Mouse (Mus musculus): ENCODE data around the gene Capns1. TPM values are rescaled to one million over a fixed set of nuclear protein-coding genes. Genes with fewer than 3 reads are reported as not detected.

The Capns1 gene
- polyA plus RNA-seq, 1 experiment from 2014 or later: 71.7 TPM

DNA sequence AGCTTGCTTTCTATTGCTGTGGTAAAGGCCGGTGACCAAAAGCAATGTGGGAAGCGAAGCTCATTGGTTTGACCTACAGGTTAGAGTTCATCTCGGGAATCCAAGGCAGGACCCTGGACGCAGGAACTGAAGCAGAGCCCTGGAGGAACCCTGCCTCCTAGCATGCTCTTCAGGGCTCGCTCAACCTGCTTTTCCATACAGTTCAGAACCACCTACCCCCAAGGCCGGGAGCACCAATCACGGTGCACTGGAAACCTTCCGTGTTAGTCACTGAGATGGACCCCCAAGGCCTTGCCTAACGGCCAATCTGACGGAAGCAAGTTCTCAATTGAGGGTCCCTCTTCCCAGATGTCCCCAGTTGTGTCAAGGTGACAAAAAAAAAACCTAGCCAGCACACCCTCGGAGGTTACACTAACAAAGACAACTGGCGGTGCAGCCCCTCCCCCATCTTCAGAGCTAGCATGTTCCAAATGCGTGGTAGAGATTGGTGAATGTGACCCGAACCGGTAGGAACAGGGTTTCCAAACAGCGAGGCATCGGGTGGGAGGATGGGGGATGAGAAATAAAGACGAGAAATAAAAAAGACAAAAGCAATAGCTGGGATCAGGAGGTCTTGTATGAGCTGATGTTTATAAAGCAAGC, 1.0 kb upstream of the Capns1 start:
- Histone ChIP-seq H3K9me3 (replicated peaks; ENCODE audit: control insufficient read depth, low read length) (no peaks in the 10 kb centered on the region), H3K27ac (ENCODE audit: low read depth, low read length) (no peak overlapping the region), H3K4me3 (ENCODE audit: low read depth, low read length) (no peak overlapping the region), H3K36me3 (ENCODE audit: control insufficient read depth, insufficient read depth, low read length) (no peaks in the 10 kb centered on the region), H3K27me3 (ENCODE audit: control insufficient read depth, insufficient read depth, low read length) (no peaks in the 10 kb centered on the region), H3K4me1 (ENCODE audit: control insufficient read depth, insufficient read depth, low read length) (peaks cover 10% of the 10 kb centered on the region; the same call in 1 of the 2 replicates), H3K4me2 (no peak overlapping the region), H3K9ac (ENCODE audit: low read depth, low read length) (no peak overlapping the region)
- ATAC-seq (replicated peaks; ENCODE audit: insufficient number of reproducible peaks, low FRiP score, low TSS enrichment): no peak
- WGBS (ENCODE audit: insufficient replicate concordance): 67% methylated on average over 18 of the region's 18 CpGs

DNA sequence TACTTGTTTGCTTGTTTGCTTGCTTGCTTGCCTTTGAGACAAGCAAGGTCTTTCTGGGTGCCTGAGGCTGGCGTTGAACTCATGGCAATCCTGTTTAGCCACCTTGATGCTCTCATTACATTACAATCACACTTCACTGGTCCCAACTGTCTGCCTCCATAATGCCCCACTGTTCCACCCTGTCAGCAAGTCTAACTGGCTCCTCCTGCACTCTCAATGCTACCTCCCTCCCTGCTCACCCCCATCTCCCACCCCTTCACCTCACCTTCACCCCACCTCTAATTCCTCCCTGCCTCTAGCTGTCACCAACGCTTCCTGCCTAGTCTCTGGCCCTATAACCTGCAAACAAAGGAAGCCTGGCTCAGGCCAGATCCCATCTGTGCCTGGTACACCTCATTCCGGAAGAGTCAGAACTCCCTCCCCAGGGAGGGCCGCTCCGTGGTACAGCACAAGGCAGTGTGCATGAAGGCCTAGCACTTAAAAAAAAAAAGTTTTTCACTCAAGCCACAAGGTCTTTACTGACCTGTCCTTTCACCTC, 950 bp downstream of the Capns1 start:
- WGBS (ENCODE audit: insufficient replicate concordance): 57% methylated on average over 5 of the region's 5 CpGs
- Histone ChIP-seq H3K9ac (ENCODE audit: low read depth, low read length) (no peak overlapping the region), H3K4me1 (ENCODE audit: control insufficient read depth, insufficient read depth, low read length) (peaks cover 14% of the 10 kb centered on the region), H3K27ac (ENCODE audit: low read depth, low read length) (no peak overlapping the region), H3K36me3 (ENCODE audit: control insufficient read depth, insufficient read depth, low read length) (no peaks in the 10 kb centered on the region), H3K4me2 (no peak overlapping the region), H3K9me3 (replicated peaks; ENCODE audit: control insufficient read depth, low read length) (no peaks in the 10 kb centered on the region), H3K4me3 (ENCODE audit: low read depth, low read length) (no peak overlapping the region), H3K27me3 (ENCODE audit: control insufficient read depth, insufficient read depth, low read length) (no peaks in the 10 kb centered on the region)
- ATAC-seq (replicated peaks; ENCODE audit: insufficient number of reproducible peaks, low FRiP score, low TSS enrichment): no peak

DNA sequence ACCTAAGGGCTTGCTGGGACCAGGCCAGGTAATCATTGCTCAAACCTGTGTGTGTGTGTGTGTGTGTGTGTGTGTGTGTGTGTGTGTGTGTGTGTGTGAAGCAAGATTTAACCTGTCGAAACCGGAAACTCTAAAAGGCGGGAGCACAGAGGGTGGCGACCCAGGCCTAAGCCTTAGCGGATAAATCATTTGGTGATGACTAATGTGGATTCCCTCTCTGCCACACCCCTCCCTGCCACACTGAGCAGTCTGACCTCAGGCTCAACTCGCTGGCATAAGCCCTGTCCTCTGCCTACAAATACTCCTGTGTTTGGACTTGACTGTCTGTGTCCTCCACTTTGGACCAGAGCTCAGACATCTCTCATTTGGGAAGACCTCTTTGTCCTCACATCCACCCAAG, 2.4 kb downstream of the Capns1 start:
- H3K36me3 ChIP-seq (ENCODE audit: control insufficient read depth, insufficient read depth, low read length): peaks cover 6% of the 10 kb centered on the region; the same call in 1 of the 2 replicates
- no peak overlapping the region for H3K4me3 ChIP-seq (ENCODE audit: low read depth, low read length)
- whole genome bisulfite sequencing (ENCODE audit: insufficient replicate concordance): 76% methylated on average over 6 of the region's 6 CpGs
- no peaks in the 10 kb centered on the region for H3K27me3 ChIP-seq (ENCODE audit: control insufficient read depth, insufficient read depth, low read length)
- no peak overlapping the region for H3K27ac ChIP-seq (ENCODE audit: low read depth, low read length)
- H3K9me3 ChIP-seq (replicated peaks; ENCODE audit: control insufficient read depth, low read length): no peaks in the 10 kb centered on the region
- H3K4me1 ChIP-seq (ENCODE audit: control insufficient read depth, insufficient read depth, low read length): peaks cover 14% of the 10 kb centered on the region
- H3K9ac ChIP-seq (ENCODE audit: low read depth, low read length): no peak overlapping the region
- no peak overlapping the region for H3K4me2 ChIP-seq
- no peak for ATAC-seq (replicated peaks; ENCODE audit: insufficient number of reproducible peaks, low FRiP score, low TSS enrichment)

DNA sequence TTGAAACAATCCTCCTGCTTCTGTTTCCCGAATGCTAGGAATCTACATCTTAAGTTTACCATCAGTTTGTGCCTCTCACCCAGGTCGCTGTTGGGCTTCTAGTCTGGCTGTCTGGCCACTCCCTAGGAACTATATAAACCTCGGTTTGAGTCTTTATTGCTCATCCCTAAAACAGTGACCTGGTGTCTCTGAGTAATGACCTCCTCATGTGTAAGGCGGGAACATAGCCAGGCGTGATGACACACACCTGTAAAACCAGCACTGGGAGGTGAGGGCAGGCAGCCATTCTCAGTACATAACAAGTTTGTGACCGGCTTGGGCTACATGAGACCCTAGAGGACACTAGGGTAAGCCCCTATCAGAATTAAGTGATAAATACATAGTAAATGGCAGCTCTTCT, 3.1 kb downstream of the Capns1 start:
- H3K9ac ChIP-seq (ENCODE audit: low read depth, low read length): 0 out of 2 replicates have a peak overlapping the region, but pooled peaks have one; percentile 16
- no peaks in the 10 kb centered on the region for H3K27me3 ChIP-seq (ENCODE audit: control insufficient read depth, insufficient read depth, low read length)
- no peak for ATAC-seq (replicated peaks; ENCODE audit: insufficient number of reproducible peaks, low FRiP score, low TSS enrichment)
- H3K27ac ChIP-seq (ENCODE audit: low read depth, low read length): no peak overlapping the region
- no peaks in the 10 kb centered on the region for H3K9me3 ChIP-seq (replicated peaks; ENCODE audit: control insufficient read depth, low read length)
- H3K36me3 ChIP-seq (ENCODE audit: control insufficient read depth, insufficient read depth, low read length): peaks cover 10% of the 10 kb centered on the region
- H3K4me3 ChIP-seq (ENCODE audit: low read depth, low read length): no peak overlapping the region
- WGBS (ENCODE audit: insufficient replicate concordance): 61% methylated on average over 6 of the region's 6 CpGs
- H3K4me2 ChIP-seq: peak overlapping the region; percentile 73
- peaks cover 14% of the 10 kb centered on the region for H3K4me1 ChIP-seq (ENCODE audit: control insufficient read depth, insufficient read depth, low read length)

- Histone ChIP-seq H3K9ac (ENCODE audit: low read depth, low read length) (peak overlapping the region; percentile 91), H3K4me2 (peak overlapping the region; percentile 73), H3K4me3 (ENCODE audit: low read depth, low read length) (peak overlapping the region; percentile 85), H3K9me3 (replicated peaks; ENCODE audit: control insufficient read depth, low read length) (no peaks in the 10 kb centered on the region), H3K36me3 (ENCODE audit: control insufficient read depth, insufficient read depth, low read length) (peaks cover 13% of the 10 kb centered on the region), H3K27ac (ENCODE audit: low read depth, low read length) (peak overlapping the region; percentile 89), H3K4me1 (ENCODE audit: control insufficient read depth, insufficient read depth, low read length) (peaks cover 14% of the 10 kb centered on the region), H3K27me3 (ENCODE audit: control insufficient read depth, insufficient read depth, low read length) (no peaks in the 10 kb centered on the region)
- ATAC-seq (replicated peaks; ENCODE audit: insufficient number of reproducible peaks, low FRiP score, low TSS enrichment): peak; percentile 86
- under 1% methylated on average over 28 of the region's 28 CpGs for WGBS (ENCODE audit: insufficient replicate concordance)
Observed at GRCm38 (mm10) chr7:30194884-30195283, 3.7 kb downstream of the Capns1 start.

GRCm38 (mm10) chr7:30194101-30194831, 4.3 kb downstream of the Capns1 start:
- H3K9ac ChIP-seq (ENCODE audit: low read depth, low read length): peak overlapping the region; percentile 91
- ATAC-seq (replicated peaks; ENCODE audit: insufficient number of reproducible peaks, low FRiP score, low TSS enrichment): peak; percentile 33
- peak overlapping the region; percentile 89 for H3K27ac ChIP-seq (ENCODE audit: low read depth, low read length)
- H3K4me1 ChIP-seq (ENCODE audit: control insufficient read depth, insufficient read depth, low read length): peaks cover 14% of the 10 kb centered on the region
- peaks cover 13% of the 10 kb centered on the region for H3K36me3 ChIP-seq (ENCODE audit: control insufficient read depth, insufficient read depth, low read length)
- H3K4me3 ChIP-seq (ENCODE audit: low read depth, low read length): peak overlapping the region; percentile 85
- under 1% methylated on average over 26 of the region's 26 CpGs for WGBS (ENCODE audit: insufficient replicate concordance)
- no peaks in the 10 kb centered on the region for H3K9me3 ChIP-seq (replicated peaks; ENCODE audit: control insufficient read depth, low read length)
- peak overlapping the region; percentile 73 for H3K4me2 ChIP-seq
- H3K27me3 ChIP-seq (ENCODE audit: control insufficient read depth, insufficient read depth, low read length): no peaks in the 10 kb centered on the region

DNA sequence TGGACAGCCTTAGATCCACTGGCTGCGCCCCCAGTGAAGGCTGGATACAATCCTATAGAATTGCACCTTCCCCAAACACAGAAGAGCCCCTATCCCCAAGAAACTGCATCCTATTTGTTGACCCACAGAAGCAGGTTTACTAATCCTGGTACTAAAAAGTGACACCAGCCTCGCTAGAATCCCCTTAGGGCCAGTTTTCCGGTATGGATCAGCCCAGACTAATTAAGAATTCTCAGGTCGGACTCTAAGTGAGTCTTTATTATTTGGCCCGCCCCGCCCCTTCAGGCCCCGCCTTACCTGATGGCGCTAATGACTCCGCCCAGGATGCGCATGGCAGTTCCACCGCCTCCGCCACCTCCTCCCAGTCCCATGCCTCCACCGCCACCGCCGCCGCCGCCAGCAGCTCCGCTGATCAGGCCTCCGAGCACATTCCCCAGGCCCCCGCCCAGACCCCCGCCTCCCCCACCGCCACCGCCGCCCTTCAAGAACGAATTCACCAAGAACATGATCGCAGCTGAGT, 5.0 kb downstream of the Capns1 start:
- Histone ChIP-seq H3K9me3 (replicated peaks; ENCODE audit: control insufficient read depth, low read length) (no peaks in the 10 kb centered on the region), H3K9ac (ENCODE audit: low read depth, low read length) (peak overlapping the region; percentile 91), H3K27me3 (ENCODE audit: control insufficient read depth, insufficient read depth, low read length) (no peaks in the 10 kb centered on the region), H3K36me3 (ENCODE audit: control insufficient read depth, insufficient read depth, low read length) (peaks cover 19% of the 10 kb centered on the region), H3K4me2 (peak overlapping the region; percentile 73), H3K27ac (ENCODE audit: low read depth, low read length) (peak overlapping the region; percentile 89), H3K4me3 (ENCODE audit: low read depth, low read length) (peak overlapping the region; percentile 85), H3K4me1 (ENCODE audit: control insufficient read depth, insufficient read depth, low read length) (peaks cover 14% of the 10 kb centered on the region)
- ATAC-seq (replicated peaks; ENCODE audit: insufficient number of reproducible peaks, low FRiP score, low TSS enrichment): peak; percentile 62
- under 1% methylated on average over 26 of the region's 26 CpGs for WGBS (ENCODE audit: insufficient replicate concordance)

- Histone ChIP-seq H3K27ac (ENCODE audit: low read depth, low read length) (no peak overlapping the region), H3K27me3 (ENCODE audit: control insufficient read depth, insufficient read depth, low read length) (no peaks in the 10 kb centered on the region), H3K4me1 (ENCODE audit: control insufficient read depth, insufficient read depth, low read length) (peaks cover 13% of the 10 kb centered on the region), H3K36me3 (ENCODE audit: control insufficient read depth, insufficient read depth, low read length) (peaks cover 25% of the 10 kb centered on the region), H3K4me3 (ENCODE audit: low read depth, low read length) (peak overlapping the region; percentile 85), H3K9ac (ENCODE audit: low read depth, low read length) (peak overlapping the region; percentile 91), H3K9me3 (replicated peaks; ENCODE audit: control insufficient read depth, low read length) (no peaks in the 10 kb centered on the region), H3K4me2 (peak overlapping the region; percentile 73)
- no peak for ATAC-seq (replicated peaks; ENCODE audit: insufficient number of reproducible peaks, low FRiP score, low TSS enrichment)
- 25% methylated on average over 8 of the region's 9 CpGs for WGBS (ENCODE audit: insufficient replicate concordance)
Observed at GRCm38 (mm10) chr7:30193013-30193412, 5.6 kb downstream of the Capns1 start.
